Mouse (Mus musculus) stomach, embryonic 16.5 days (tissue): ENCODE results near the gene Sf1. TPM values are rescaled to one million over a fixed set of nuclear protein-coding genes. Genes with fewer than 3 reads are reported as not detected.
A peak's percentile ranks its signal among the peaks of the same experiment; 100 is the strongest.

Experiments used
- ATAC-seq: fragments of 200-750 bp; cut with Nextera tagmentation; 2 replicates; pipeline ENCODE4 v1.8.0; 2017; ENCODE audit warnings: moderate number of reproducible peaks, moderate TSS enrichment; ENCODE audit not compliant: insufficient read depth, low FRiP score
- H3K27ac ChIP-seq: fragments of 300-500 bp; sonication (generic); 2 replicates; pipeline ENCODE4 v1.5.1; 2014; ENCODE audit warnings: low read length
- H3K27me3 ChIP-seq: fragments of 300-500 bp; sonication (generic); 2 replicates; pipeline ENCODE4 v1.6.1; 2014; ENCODE audit warnings: low read length, control low read depth, mixed read lengths; ENCODE audit not compliant: control insufficient read depth, insufficient read depth
- H3K36me3 ChIP-seq: fragments of 300-500 bp; sonication (generic); 2 replicates; pipeline ENCODE4 v1.6.1; 2014; ENCODE audit warnings: low read length; ENCODE audit not compliant: control insufficient read depth, insufficient read depth
- H3K4me1 ChIP-seq: fragments of 300-500 bp; sonication (generic); 2 replicates; pipeline ENCODE4 v1.6.1; 2014; ENCODE audit warnings: low read length, control low read depth, mixed read lengths; ENCODE audit not compliant: control insufficient read depth, insufficient read depth
- H3K4me2 ChIP-seq: fragments of 300-500 bp; sonication (generic); 2 replicates; pipeline ENCODE4 v1.6.1; 2014; ENCODE audit warnings: low read depth, low read length, mixed read lengths
- H3K4me3 ChIP-seq: fragments of 300-500 bp; sonication (generic); replicated peaks from 2 replicates; pipeline ENCODE4 v1.5.1; 2014; ENCODE audit warnings: mild to moderate bottlenecking, low read length
- H3K9ac ChIP-seq: fragments of 300-500 bp; sonication (generic); 2 replicates; pipeline ENCODE4 v1.6.1; 2014; ENCODE audit warnings: low read length
- H3K9me3 ChIP-seq: fragments of 300-500 bp; sonication (generic); replicated peaks from 2 replicates; pipeline ENCODE4 v1.6.1; 2016; ENCODE audit warnings: low read length, control low read depth; ENCODE audit not compliant: control insufficient read depth
- WGBS: fragments of 180-500 bp; shearing (Covaris S2); extraction: QIAGEN DNeasy Blood & Tissue Kit; methylation state at CpG from one replicate; pipeline ENCODE4 v1.1.7; 2014; 5-methylcytosine and 5-hydroxymethylcytosine counted together
- polyA plus RNA-seq: library from polyadenylated mRNA; unstranded; fragments of >200 nt; fragmentation: Nextera tagmentation; extraction: Ambion mirVana; gene quantifications from 2 replicates; pipeline ENCODE4 v1.2.1, GENCODE M21; 2015

The Sf1 gene
- polyA plus RNA-seq, 1 experiment from 2014 or later: 94.5 TPM

DNA sequence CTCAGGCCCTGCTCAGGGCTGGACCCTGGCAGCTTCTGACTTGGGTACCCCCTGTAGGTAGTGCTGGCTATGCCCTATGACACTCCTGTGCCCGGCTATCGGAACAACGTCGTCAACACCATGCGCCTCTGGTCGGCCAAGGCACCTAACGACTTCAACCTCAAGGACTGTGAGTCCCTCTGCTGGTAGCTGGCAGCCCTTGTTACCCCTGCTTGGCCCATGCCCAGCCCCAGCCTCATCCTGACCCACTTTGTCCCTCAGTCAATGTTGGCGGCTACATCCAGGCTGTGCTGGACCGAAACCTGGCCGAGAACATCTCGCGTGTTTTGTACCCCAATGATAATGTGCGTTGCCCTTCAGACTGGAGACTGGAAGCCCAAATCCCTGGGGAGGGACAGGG lies 24.5 kb downstream of the Sf1 start:
- no peaks in the 10 kb centered on the region for H3K27me3 ChIP-seq
- no peaks in the 10 kb centered on the region for H3K9me3 ChIP-seq
- H3K27ac ChIP-seq: no peak overlapping the region
- 84% methylated on average over 13 of the region's 13 CpGs for WGBS
- peaks cover 22% of the 10 kb centered on the region for H3K4me1 ChIP-seq
- no peaks in the 10 kb centered on the region for H3K36me3 ChIP-seq
- H3K4me3 ChIP-seq: no peak overlapping the region
- no peak overlapping the region for H3K9ac ChIP-seq
- no peak overlapping the region for H3K4me2 ChIP-seq
- ATAC-seq: no peak

DNA sequence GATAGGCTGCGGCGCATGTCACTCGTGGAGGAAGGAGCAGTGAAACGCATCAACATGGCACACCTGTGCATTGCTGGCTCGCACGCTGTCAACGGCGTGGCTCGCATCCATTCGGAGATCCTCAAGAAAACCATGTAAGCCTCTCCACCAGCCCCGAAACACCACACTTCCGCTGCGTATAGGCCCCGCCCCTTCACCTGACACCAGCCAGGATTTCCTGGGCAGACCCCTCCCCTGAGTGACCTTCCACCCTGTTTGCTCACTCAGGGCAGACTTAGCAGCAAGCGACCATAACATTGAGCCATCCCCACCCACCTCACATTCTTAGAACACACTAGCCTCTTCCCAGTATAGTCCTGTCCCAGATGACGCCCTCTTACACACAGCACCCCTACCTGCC lies 26.3 kb downstream of the Sf1 start:
- H3K36me3 ChIP-seq: no peaks in the 10 kb centered on the region
- H3K4me3 ChIP-seq: peak overlapping the region; percentile 39
- 8% methylated on average over 16 of the region's 16 CpGs for WGBS
- ATAC-seq: no peak
- peak overlapping the region; percentile 53 for H3K4me2 ChIP-seq
- H3K9ac ChIP-seq: peak overlapping the region; percentile 6; the same call in 1 of the 2 replicates
- H3K9me3 ChIP-seq: no peaks in the 10 kb centered on the region
- no peaks in the 10 kb centered on the region for H3K27me3 ChIP-seq
- H3K4me1 ChIP-seq: peaks cover 9% of the 10 kb centered on the region; the same call in 1 of the 2 replicates
- no peak overlapping the region for H3K27ac ChIP-seq

DNA sequence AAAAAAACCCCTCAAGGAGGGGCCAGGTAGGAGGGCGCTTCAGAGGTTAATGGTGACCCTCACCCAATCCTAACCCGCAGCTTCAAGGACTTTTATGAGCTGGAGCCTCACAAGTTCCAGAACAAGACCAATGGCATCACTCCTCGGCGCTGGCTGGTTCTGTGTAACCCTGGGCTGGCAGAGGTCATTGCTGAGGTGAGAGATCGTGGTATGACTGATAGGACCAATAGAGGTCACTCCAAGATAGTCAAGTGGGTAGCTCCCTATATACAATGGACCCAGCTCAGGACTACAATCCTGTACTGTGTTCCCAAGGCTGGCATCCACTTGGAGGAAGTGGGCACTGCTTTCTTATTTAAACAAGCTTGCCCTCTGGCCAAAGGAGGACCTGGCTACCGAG lies 26.8 kb downstream of the Sf1 start:
- 47% methylated on average over 6 of the region's 6 CpGs for WGBS
- ATAC-seq: 0 out of 2 replicates have a peak, but pooled peaks have one; percentile 11
- Histone ChIP-seq H3K36me3 (no peaks in the 10 kb centered on the region), H3K27me3 (no peaks in the 10 kb centered on the region), H3K4me1 (peaks cover 7% of the 10 kb centered on the region; the same call in 1 of the 2 replicates), H3K4me2 (peak overlapping the region; percentile 53), H3K4me3 (no peak overlapping the region), H3K9me3 (no peaks in the 10 kb centered on the region), H3K27ac (no peak overlapping the region), H3K9ac (no peak overlapping the region)

DNA sequence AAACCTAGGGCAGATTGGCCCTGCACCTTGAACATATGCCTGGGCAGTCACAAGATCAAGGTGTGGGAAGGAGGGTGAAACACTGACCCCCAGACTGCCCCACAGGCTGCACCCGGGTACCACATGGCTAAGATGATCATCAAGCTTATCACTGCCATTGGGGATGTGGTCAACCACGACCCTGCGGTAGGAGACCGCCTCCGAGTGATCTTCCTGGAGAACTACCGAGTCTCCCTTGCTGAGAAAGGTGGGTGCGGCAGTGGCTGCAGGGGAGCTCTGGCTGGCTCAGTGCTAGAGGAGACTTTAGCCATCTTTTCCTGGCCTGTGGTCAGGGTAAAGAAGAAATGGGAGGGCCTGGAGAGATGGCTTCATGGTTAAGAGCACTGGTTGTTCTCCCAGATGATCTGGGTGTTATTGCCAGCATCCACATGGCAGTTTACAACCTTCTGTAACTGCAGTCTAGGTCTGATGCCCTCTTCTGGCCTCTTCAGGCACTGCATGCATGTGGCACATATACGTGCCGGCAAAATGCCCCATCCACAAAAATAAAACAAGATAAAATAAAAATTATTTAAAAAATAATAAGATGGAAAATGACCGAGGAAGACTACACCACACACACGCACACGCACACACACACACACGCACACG lies 29.4 kb downstream of the Sf1 start:
- 90% methylated on average over 14 of the region's 14 CpGs for WGBS
- no peak for ATAC-seq
- Histone ChIP-seq H3K9me3 (no peaks in the 10 kb centered on the region), H3K36me3 (no peaks in the 10 kb centered on the region), H3K27ac (no peak overlapping the region), H3K4me2 (no peak overlapping the region), H3K4me1 (0 out of 2 replicates have a peak, but pooled peaks cover 3% of the 10 kb centered on the region), H3K27me3 (no peaks in the 10 kb centered on the region), H3K9ac (no peak overlapping the region), H3K4me3 (no peak overlapping the region)

DNA sequence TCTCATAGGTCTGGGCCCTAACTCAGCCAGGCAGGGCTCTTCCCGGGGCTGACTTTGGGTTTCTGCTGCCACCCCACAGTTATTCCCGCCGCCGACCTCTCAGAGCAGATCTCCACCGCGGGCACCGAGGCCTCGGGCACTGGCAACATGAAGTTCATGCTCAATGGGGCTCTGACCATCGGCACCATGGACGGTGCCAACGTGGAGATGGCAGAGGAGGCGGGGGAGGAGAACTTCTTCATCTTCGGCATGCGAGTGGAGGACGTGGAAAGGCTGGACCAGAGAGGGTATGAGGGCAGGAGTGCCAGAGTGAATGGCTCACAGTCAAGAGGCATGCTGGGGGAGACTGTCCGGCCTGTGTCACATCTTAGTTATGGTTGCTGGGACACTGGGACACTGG lies 30.1 kb downstream of the Sf1 start:
- no peak overlapping the region for H3K9ac ChIP-seq
- 89% methylated on average over 16 of the region's 16 CpGs for WGBS
- H3K4me3 ChIP-seq: no peak overlapping the region
- H3K27me3 ChIP-seq: no peaks in the 10 kb centered on the region
- no peaks in the 10 kb centered on the region for H3K36me3 ChIP-seq
- peaks cover 8% of the 10 kb centered on the region for H3K4me1 ChIP-seq
- H3K9me3 ChIP-seq: no peaks in the 10 kb centered on the region
- no peak overlapping the region for H3K4me2 ChIP-seq
- H3K27ac ChIP-seq: no peak overlapping the region
- ATAC-seq: no peak

DNA sequence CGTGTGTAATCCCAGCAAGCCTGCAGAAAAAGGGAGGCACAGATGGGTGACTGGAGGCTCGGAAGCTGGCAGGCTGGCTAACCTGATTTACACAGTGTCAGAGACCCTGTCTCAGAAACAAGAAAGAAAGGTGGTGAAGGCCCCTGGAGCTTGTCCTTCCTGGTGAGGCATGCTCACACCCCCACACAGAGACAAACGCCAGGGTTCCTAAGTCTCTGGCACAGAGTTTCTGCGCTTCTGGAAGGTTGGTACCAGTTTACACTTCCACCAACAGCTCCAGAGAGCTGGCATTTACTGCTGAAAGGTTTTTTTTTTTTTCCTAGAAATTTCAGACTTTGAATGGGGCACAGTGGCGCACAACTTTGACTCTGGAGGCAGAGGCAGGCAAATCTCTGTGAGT lies 32.7 kb downstream of the Sf1 start:
- H3K9me3 ChIP-seq: no peaks in the 10 kb centered on the region
- H3K9ac ChIP-seq: no peak overlapping the region
- WGBS: 83% methylated on average over 5 of the region's 5 CpGs
- ATAC-seq: no peak
- H3K27ac ChIP-seq: no peak overlapping the region
- H3K27me3 ChIP-seq: peaks cover 13% of the 10 kb centered on the region; the same call in 1 of the 2 replicates
- no peak overlapping the region for H3K4me2 ChIP-seq
- H3K4me3 ChIP-seq: no peak overlapping the region
- peaks cover 24% of the 10 kb centered on the region for H3K4me1 ChIP-seq
- H3K36me3 ChIP-seq: no peaks in the 10 kb centered on the region

DNA sequence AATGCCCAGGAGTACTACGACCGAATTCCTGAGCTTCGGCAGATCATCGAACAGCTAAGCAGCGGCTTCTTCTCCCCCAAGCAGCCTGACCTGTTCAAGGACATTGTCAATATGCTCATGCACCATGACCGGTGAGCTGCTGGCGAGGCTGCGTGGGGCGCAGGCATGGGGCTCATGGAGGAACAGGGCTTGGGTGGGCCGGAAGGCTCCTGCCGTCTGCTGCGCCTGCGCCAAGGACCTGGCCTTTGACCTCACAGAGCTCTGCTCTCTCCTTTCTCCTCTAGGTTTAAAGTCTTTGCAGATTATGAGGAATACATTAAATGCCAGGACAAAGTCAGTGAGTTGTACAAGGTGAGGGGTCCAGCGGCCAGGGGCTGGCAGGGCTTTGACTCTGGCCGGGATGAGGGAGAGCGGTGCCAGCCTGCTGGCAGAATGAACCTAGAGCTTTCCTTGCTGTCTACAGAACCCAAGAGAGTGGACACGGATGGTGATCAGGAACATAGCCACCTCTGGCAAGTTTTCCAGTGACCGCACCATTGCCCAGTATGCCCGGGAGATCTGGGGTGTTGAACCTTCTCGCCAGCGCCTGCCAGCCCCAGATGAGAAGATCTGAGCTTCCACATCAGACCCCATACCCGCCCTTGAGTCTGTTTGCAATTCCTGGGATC lies 34.2 kb downstream of the Sf1 start:
- 85% methylated on average over 22 of the region's 22 CpGs for WGBS
- H3K27ac ChIP-seq: no peak overlapping the region; the same call in 1 of the 2 replicates
- ATAC-seq: no peak
- no peaks in the 10 kb centered on the region for H3K9me3 ChIP-seq
- H3K4me3 ChIP-seq: no peak overlapping the region
- no peaks in the 10 kb centered on the region for H3K36me3 ChIP-seq
- H3K4me2 ChIP-seq: peak overlapping the region; percentile 100
- no peak overlapping the region for H3K9ac ChIP-seq
- H3K4me1 ChIP-seq: peaks cover 34% of the 10 kb centered on the region
- peaks cover 23% of the 10 kb centered on the region for H3K27me3 ChIP-seq

DNA sequence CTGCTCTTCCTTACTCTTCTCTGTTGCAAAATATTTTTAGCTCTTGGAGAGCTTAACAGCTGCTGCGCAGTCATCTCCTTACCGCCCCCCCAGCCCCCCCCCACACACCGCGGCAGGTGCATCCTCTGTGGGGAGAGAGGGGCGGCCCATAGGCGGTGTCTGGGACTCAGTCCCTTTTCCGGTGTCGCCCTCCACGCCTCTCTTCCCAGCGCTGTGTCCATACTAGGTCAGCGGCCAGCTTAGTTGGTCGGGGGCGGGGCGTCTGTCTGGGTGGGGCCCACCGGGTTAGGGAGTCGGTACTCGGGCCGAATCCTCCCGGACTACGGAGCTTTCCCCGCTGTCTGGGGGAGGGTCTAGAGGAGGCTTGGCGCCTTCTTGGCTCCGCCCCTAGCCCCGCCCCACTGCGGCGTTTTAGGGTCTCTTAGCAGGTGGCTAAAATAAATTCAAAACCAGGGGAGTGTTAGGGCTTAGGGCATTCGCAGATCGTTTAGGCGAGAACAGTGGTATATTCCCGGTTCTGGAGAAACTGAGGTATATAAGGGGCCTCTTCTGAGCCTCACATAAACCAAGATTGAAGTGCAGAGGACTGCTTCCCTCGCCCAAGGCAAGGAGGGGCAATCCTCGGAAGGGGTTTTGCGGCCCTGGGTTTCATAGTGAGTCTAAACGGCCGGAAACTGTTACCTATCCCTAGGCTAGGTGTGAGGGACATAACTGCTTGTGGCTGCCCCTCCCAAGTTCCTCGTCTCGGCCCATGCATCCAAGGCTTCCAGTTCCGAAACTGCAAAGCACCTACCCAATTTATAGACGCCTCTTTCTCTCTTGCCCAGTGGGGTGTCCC lies 35.2 kb downstream of the Sf1 start:
- Histone ChIP-seq H3K4me3 (peak overlapping the region; percentile 66), H3K27me3 (peaks cover 26% of the 10 kb centered on the region), H3K9ac (peak overlapping the region; percentile 82), H3K9me3 (no peaks in the 10 kb centered on the region), H3K4me2 (peak overlapping the region; percentile 100), H3K36me3 (no peaks in the 10 kb centered on the region), H3K27ac (peak overlapping the region; percentile 69), H3K4me1 (peaks cover 34% of the 10 kb centered on the region)
- ATAC-seq: peak; percentile 68
- under 1% methylated on average over 38 of the region's 39 CpGs for WGBS
